Mouse (Mus musculus) heart, adult 2 months (tissue): ENCODE measurements around the gene P3h3.

Source experiments
- CTCF ChIP-seq: fragments of 200-600 bp; IDR thresholded peaks from 2 replicates; pipeline ENCODE4 v1.8.1; 2022; ENCODE audit warnings: antibody characterized with exemption, mild to moderate bottlenecking, moderate library complexity
- POLR2A ChIP-seq: fragments of 200-500 bp; IDR thresholded peaks from 2 replicates; pipeline ENCODE4 v1.6.1; 2011; ENCODE audit warnings: mild to moderate bottlenecking, low read depth, low read length, control low read depth; ENCODE audit not compliant: insufficient read depth

DNA sequence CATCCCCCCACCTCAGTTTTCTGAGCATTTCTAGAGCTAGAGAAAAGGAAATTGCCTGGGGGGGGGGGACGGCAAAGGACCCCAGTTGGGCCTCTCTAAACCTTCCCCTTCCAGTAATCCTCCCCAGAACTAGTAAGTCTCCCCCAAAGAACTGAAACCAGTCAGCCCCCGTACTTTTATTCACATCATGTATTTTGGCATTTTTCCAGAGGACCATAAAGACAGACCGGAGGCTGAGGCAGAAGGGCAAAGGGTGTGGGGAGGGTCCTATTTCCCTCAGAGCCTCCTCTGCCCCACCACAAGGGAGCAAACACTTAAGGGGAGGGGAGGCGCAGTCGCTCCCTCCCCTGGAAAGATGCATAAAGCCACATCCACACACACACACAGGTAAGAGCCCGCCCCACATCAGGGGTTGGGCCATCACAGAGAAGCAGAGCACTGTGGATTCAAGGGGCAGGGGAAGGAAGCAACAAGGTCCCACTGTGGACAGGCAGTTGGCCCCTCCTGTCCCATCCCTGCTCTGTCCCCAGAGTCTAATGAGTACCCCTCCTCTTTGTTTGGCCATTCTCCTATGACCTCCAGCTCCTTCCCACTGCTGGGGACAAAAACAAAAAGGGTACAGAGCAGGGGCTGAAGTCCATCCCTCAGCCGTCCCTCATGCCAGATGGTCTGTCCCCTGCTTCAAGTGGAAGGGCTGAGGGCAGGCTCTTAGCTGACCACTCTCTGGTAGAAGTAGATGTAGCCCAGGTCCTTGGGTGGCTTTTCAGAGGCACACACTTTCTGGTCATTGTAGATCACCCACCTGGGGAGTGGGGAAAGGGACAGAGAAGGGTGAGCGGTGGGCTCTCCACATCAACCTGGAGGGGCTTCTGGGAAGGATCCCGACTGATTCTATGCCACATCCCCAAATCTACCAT, 42.4 kb downstream of the P3h3 start:
- TF ChIP-seq CTCF (no peak), POLR2A (no peak)
